Mouse (Mus musculus) urinary bladder, postnatal 36 days (tissue): ENCODE measurements around the gene Slc6a12.

Experiments used
- DNase-seq, 2 experiments: peaks; one replicate each; pipeline ENCODE4 v3.0.0; 2022; ENCODE audit warnings: low spot score in 2 of 2, mixed read lengths in 1 of 2

The Slc6a12 gene

DNA sequence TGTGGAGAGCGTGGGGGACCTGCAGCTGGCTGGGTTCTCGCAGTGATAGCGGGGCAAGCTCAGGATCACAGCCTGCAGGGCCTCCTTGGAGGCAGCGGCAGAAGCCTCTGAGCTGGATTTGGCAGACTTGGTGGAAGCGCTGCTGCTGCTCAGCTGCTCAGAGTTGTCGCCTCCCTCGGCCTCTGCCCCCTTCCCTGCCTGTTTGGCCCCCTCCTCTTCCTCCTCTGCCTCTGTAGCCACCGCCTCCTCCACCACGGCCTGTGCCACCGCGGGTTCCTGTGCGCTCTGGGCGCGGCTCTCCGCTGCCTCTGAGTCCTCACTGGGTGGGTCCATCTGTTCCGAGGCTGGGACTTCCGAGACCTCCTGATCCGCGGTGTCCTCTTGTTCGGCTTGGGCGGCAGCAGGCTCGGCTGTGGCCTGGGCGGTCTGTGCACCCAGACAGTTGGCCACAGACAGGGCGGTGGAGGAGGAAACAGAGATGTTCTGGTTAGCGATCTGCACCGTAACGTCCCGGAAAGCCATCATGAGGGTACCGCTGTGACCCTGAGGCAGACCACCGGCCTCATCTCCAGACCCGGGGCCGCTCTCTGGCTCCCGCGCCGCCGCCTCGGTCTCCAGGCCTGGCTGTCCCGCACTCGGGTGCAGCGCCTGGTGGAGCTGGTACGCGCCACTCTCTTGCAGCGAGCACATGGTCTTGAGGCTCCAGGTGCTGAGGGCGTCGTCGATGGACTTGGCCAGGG is 69.9 kb downstream of the Slc6a12 start:
- no peak for DNase-seq
